Mouse (Mus musculus) heart, adult 2 months (tissue): Measurements from ENCODE around the gene Hoxb13.

Experiments
- CTCF ChIP-seq: fragments of 200-600 bp; IDR thresholded peaks from 2 replicates; pipeline ENCODE4 v1.8.1; 2022; ENCODE audit warnings: antibody characterized with exemption, mild to moderate bottlenecking, moderate library complexity
- EP300 ChIP-seq: fragments of 200-500 bp; IDR thresholded peaks from 2 replicates; pipeline ENCODE4 v1.6.1; 2011; ENCODE audit warnings: low read depth, low read length, control low read depth; ENCODE audit not compliant: insufficient read depth

DNA sequence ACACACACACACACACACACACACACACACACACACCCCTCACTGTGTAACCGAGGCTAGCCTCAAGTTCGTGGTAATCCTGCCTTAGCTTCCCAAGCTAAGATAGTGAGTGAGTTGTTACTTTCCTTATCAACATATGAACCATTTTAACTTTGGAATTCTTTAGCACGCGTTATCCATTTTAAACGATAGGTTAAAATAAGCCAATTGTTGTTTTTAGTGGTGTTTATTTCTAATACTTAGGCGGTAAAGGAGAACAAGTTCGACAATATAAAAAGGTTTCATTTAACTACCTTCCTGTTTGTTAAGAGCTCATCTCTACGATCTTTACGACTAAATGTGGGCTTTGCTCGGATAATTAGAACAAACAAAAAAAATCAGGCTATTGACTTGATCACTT, 17.3 kb upstream of the Hoxb13 start:
- TF ChIP-seq EP300 (no peak), CTCF (no peak)
